Mouse (Mus musculus) kidney, postnatal 25 days (tissue): Measurements from ENCODE around the gene Eif2ak4.

Source experiments
- DNase-seq, 2 experiments: peaks; one replicate each; pipeline ENCODE4 v3.0.0; 2021; ENCODE audit warnings: mixed read lengths in 2 of 2

The Eif2ak4 gene

GRCm38 (mm10) chr2:118406811-118407210, 18.4 kb downstream of the Eif2ak4 start:
- DNase-seq, result no peak

GRCm38 (mm10) chr2:118408336-118408895, 20.0 kb downstream of the Eif2ak4 start:
- DNase-seq, result no peak

- DNase-seq, result no peak
Observed at GRCm38 (mm10) chr2:118412821-118413220, 24.4 kb downstream of the Eif2ak4 start.

DNA sequence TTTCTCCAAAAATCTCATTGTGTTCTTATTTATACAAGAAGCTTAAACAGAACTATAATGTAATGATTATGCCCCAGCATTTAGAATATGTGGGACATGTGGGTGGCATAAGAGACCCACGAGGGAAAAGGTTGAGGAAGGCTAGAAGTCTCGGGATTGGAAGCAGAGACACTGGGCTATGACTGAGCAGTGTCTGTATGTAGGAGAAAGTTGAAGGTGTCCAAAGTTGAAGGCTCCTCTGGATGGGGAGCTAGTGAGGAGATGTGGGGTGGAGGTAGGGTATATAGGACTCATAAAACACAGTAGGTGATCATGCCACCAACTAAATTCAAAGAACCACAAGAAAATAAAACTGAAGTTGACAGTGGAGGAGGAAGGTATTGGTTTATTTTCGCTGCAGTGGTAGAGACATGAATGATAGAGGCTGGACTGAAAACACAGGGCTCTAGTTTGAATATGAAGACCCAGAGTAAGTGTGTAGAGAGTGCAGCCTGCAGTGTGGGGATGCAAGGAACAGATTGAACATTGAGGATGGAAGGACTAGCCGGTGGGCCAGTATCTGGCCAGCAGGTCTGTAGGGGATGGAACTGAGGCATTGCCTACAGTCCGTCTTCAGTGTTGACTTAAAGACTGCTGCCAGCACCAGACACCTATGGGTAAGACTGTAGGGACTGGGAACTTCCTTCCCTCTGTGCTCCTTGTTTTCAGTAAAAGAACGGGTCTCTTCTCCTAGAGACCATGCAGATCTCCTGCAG, 27.4 kb downstream of the Eif2ak4 start:
- DNase-seq, result no peak

DNA sequence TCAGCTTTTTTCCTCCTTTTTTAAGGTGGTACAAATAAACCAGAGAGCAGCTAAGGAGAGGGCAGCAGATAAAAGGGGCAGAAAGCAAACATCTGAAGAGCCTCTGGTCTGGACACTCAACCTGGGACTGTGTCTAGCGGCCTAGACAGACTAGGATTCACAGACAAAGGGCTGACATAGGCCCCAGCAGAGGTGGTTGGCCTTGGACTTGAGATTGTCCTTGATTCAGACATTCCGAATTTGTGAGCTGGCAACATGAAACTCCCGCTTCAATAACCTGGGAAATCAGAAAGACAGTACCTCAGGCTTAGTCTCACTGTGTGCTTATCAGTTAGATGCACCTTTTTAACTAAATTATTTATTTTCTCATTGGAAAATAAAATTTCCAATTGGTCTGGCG, 29.7 kb downstream of the Eif2ak4 start:
- DNase-seq, result no peak

DNA sequence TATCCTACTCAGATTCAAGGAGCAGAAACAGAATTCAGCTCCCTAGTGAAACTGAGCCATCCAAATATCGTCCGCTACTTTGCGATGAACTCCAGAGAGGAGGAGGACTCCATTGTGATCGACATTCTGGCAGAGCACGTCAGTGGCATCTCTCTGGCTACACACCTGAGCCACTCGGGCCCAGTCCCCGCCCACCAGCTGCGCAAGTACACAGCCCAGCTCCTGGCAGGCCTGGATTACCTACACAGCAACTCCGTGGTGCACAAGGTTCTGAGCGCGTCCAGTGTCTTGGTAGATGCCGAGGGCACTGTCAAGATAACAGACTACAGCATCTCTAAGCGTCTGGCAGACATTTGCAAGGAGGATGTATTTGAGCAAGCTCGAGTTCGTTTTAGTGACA, 33.5 kb downstream of the Eif2ak4 start:
- no peak for DNase-seq

DNA sequence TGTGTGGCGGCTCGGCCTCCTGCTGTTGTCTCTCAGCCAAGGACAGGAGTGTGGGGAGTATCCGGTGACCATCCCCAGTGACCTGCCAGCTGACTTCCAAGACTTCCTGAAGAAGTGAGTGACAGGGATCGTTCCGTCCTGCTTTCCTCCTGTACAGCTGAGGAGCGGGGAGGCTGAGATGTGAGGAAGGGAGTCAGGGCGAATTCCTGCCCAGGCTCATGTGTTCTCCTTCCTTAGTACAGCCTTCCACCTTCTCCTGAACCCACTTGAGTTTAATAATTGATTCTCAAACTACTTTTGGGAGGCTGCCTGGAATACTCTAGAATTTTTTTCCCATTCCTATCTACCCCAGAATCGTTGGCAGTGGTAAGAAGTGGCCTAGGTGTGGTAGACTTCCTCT, 34.0 kb downstream of the Eif2ak4 start:
- peak; percentile 22 to 61 for DNase-seq

DNA sequence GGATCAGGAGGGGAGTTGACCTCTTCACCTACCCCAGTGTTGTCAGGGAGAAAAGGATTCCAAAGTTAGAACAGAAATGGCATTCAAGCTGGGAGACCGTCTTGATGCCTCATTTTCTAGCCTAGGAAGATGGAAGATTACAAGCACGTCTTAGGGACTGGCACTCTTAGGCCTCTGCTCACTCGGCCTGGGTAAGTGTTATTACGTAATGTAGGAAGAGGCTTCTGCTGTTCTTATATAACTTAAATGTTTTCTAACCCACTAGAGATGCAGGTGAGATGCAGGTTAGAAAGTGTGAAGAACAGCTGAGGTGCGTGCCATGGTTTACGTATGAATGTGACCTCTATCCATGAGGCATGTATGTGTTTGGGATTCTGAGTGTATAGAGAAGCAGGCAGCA, 39.9 kb downstream of the Eif2ak4 start:
- no peak for DNase-seq

DNA sequence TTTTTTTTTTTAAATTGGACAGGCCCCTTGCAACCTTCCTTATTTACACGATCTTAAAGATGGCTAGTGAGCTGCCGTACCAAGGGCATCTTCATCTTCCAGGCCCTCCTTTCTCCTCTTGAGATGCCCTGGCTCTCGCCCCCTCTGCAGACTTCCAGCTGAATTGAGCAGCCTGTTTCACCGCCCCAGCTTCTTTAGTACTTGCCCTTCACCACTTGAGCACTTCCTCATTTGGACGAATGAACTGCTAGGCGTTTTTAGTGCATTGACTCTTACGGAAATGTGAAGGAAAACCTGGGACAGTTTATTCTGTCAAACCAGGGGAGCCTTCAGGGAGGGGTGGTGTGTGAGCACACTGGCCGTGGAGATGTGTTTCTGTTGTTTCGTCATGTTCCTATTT, 40.9 kb downstream of the Eif2ak4 start:
- no peak for DNase-seq

DNA sequence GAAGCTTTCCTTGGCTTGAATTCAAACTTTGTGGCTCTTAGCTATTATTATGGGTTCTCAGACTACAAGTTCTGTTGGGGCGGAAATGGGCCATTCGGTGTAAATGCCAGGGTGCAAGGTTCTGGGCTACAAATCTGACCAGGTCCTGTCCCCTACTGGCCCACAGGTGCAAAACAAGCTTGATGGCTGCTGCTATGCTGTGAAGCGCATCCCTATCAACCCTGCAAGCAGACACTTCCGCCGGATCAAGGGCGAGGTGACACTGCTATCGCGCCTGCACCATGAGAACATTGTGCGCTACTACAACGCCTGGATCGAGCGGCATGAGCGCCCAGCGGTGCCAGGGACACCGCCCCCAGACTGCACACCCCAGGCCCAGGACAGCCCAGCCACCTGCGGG, 42.2 kb downstream of the Eif2ak4 start:
- DNase-seq, result no peak

DNA sequence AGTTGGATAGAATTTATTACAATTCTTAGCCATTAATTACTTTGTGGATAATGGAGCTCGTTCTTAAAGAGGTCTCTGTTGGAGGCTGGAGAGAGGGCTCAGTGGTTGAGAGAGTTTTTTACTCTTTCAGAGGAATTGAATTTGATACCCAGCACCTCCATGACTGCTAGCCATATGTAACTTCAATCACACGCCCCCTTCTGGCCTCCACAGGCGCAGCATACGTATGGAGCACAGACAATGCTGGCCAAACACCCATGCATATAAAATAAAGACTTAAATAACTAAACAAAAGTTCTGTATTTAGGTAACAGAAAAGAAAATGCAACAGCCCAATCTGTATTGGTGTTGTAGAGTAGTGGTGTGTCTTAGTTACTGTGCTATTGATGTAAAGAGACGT, 43.2 kb downstream of the Eif2ak4 start:
- peak; percentile 51 to 61 for DNase-seq

DNA sequence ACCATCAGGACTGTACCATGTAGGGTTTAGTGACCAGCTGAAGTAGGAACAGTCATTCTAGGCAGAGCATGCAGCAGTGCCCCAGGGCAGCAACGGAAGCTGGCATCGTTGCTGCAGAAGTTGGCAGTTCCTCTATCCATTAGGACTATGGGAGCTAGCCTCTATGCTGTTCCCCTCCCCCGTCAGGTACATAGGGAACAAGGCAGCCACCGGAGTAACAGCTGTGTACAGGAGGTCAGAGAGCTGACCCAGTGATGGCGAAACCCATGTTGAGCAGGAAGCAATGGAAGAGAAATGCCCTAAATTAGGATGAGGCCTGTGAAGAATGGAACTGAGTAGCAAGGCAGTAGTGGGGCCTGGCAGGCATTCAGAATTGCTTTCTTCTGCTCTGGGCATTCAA, 53.8 kb downstream of the Eif2ak4 start:
- DNase-seq, result no peak

DNA sequence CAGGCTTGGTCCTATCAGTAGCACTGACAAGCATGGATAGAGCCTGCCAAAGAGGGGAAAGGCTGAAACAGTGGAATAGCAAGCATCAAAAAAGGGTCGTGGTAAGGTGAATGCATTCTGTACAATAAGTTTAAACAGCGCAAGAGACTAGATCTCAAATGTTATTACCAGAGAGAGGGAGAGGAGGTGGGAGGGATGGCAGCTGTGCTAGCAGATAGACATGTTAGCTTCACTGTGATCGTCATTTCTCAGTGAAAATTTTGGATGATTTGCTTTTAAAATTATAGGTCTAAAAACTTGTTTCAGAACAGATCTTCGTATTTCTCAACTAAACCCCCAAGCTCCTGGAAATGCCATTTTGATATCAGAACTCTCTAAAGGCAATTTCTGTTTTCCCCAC, 54.3 kb downstream of the Eif2ak4 start:
- DNase-seq, result no peak

DNA sequence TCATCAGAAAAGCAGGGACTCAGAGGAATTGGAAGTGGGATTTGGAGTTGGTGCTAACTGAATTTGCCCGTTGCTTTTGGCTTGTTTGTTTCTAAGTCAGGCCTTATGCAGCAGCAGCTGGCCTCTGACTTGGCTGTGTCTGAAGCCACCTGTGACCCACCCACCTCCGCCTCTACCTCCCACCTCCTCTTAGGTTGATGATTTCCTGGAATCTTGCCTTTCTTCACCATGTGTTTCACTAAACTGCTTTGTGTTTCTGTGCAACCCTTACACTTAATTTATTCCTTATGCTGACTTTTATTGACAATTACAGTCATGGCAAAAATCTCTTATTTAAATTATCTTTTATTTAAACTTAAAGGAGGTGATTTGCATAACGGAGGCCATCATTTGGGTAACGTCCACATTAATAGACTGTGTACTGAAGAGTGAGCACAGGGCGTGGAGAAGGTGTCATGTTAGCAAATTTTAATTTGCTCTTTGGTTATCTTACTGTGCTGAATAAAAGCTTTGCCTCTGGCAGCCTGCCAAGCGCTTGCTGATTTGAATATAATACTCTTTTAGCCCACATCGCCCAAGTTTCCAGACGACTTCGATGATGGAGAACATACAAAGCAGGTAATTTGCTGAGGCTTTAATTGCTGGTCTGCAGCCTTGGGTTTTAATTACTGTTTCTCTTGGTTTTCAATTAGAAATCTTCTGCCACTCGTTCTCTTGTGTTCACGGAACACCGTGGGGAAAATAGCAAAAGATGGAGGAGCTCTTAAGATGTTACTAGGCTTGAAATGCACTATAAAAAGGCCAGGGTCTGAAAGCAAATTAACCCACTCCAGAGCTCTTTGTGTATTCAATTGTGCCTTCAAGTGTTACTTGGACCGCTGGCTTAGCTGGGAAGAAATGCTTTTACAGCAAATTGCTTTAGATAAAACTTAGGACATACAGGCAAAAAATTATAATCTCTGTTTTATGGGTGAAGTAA, 57.6 kb downstream of the Eif2ak4 start:
- DNase-seq, result no peak

DNA sequence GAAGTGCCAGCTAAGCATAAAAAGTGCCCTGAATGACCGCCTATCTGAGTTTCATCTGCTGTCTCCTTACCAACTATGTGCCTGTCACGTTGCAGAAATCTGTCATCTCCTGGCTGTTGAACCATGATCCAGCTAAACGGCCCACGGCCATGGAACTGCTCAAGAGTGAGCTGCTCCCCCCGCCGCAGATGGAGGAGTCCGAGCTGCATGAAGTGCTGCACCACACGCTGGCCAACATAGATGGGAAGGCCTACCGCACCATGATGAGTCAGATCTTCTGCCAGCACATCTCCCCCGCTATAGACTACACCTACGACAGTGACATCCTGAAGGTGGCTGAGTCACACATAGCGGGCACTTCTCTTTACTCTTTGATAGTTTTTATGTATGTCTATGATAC, 59.8 kb downstream of the Eif2ak4 start:
- no peak for DNase-seq

- DNase-seq, result no peak
Observed at GRCm38 (mm10) chr2:118451056-118451455, 62.6 kb downstream of the Eif2ak4 start.

DNA sequence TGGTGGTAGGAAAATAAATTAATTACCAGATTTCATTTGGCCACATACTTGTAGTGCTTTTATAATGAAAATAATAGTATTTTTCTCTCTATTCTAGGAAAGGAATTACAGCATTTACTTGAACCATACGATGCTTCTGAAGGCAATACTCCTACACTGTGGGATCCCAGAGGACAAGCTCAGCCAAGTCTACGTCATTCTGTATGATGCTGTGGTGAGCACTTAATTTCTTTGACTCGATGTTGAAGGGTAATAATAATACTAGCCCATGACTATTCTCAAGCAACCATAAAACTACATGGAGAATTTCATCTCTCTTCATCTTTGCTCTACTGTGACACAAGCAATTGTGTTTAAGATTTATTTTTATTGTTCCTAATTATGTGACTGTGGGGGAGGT, 68.6 kb downstream of the Eif2ak4 start:
- DNase-seq, result no peak

GRCm38 (mm10) chr2:118457463-118458261, 69.2 kb downstream of the Eif2ak4 start:
- DNase-seq, result no peak

- DNase-seq, result no peak
Observed at GRCm38 (mm10) chr2:118461480-118462165, 73.2 kb downstream of the Eif2ak4 start.

- no peak for DNase-seq
Observed at GRCm38 (mm10) chr2:118463480-118463879, 75.1 kb downstream of the Eif2ak4 start.

GRCm38 (mm10) chr2:118464450-118464849, 76.0 kb downstream of the Eif2ak4 start:
- DNase-seq, result no peak

DNA sequence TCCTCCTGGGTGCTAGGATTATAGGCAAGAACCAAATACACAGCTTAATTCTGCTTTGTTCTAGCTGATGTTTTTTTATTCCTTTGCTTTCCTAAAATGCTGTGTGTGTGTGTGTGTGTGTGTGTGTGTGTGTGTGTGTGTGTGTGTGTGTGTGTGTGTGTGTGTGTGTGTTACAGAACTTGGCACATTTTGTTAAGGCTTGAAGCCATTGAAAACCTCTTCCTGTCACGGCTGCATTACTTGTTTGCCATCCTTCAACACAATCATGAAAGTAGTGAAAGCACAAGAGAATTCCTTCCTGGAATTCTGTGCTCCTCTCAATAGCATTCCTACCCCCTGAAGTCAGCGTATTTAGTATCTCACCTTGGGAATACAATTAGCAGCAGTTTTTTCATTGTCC, 77.5 kb downstream of the Eif2ak4 start:
- DNase-seq, result no peak
